Mouse (Mus musculus): ENCODE data around the gene Phactr3. TPM values are rescaled to one million over a fixed set of nuclear protein-coding genes. Genes with fewer than 3 reads are reported as not detected.

Gene Phactr3
- polyA plus RNA-seq, 1 experiment from 2014 or later = 0.04 TPM

DNA sequence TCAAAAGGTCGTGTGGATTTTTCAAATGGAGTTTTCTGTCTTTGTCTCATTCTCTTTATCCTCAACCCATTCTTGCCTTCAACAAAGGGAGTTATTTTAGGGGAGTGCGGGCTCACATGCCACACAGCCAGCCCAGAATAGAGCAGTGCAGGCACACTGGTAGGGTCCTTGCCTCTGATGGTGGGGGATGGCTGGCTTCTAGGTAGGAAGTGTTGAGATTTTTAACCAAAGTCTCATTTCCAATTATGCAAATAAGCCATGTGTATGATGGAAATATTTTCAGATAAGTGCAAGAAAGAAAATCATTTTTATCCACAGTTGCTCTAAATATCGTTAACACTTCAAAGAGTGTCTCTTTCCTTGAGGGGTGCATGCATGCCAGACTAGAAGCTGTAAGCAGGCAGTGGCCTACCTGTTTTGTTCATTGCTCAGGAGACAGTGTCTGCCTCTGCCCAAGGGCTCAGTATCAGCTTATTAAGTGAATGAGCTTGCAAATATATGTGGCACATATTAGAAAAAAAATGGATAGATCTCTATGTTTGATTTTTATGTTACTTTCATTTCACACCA lies 101.5 kb downstream of the Phactr3 start:
- Histone ChIP-seq H3K4me2 (ENCODE audit: low read depth, low read length) (no peak overlapping the region), H3K9me3 (replicated peaks; ENCODE audit: control insufficient read depth, low read length) (no peaks in the 10 kb centered on the region), H3K27me3 (ENCODE audit: control insufficient read depth, insufficient read depth, low read depth, low read length) (no peaks in the 10 kb centered on the region), H3K36me3 (ENCODE audit: control insufficient read depth, insufficient read depth) (no peaks in the 10 kb centered on the region), H3K27ac (ENCODE audit: low read length) (no peak overlapping the region), H3K9ac (ENCODE audit: low read depth, low read length) (no peak overlapping the region), H3K4me1 (ENCODE audit: control insufficient read depth, low read depth, low read length) (no peaks in the 10 kb centered on the region), H3K4me3 (ENCODE audit: low read depth, low read length) (no peak overlapping the region)
- no peak for ATAC-seq (ENCODE audit: low read depth)
- WGBS (ENCODE audit: insufficient replicate concordance) = 59% methylated on average over 3 of the region's 3 CpGs

DNA sequence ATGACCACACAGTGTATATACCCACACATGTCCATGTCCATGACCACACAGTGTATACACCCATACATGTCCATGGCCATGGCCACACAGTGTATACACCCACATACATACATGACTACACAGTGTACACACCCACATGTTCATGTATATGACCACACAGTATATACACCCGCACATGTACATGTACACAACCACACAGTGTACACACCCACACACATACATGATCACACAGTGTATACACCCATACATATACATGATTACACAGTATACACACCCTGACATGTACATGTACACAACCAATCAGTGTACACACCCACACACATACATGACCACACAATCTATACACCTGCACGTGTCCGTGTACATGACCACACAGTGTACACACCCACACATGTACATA lies 102.2 kb downstream of the Phactr3 start:
- ATAC-seq (ENCODE audit: low read depth) = peak; percentile 23; the same call in 1 of the 2 replicates
- WGBS (ENCODE audit: insufficient replicate concordance) = 73% methylated on average over 3 of the region's 3 CpGs
- Histone ChIP-seq H3K36me3 (ENCODE audit: control insufficient read depth, insufficient read depth) (no peaks in the 10 kb centered on the region), H3K9me3 (replicated peaks; ENCODE audit: control insufficient read depth, low read length) (no peaks in the 10 kb centered on the region), H3K4me2 (ENCODE audit: low read depth, low read length) (no peak overlapping the region), H3K27ac (ENCODE audit: low read length) (no peak overlapping the region), H3K27me3 (ENCODE audit: control insufficient read depth, insufficient read depth, low read depth, low read length) (no peaks in the 10 kb centered on the region), H3K4me1 (ENCODE audit: control insufficient read depth, low read depth, low read length) (no peaks in the 10 kb centered on the region), H3K9ac (ENCODE audit: low read depth, low read length) (no peak overlapping the region), H3K4me3 (ENCODE audit: low read depth, low read length) (no peak overlapping the region)

DNA sequence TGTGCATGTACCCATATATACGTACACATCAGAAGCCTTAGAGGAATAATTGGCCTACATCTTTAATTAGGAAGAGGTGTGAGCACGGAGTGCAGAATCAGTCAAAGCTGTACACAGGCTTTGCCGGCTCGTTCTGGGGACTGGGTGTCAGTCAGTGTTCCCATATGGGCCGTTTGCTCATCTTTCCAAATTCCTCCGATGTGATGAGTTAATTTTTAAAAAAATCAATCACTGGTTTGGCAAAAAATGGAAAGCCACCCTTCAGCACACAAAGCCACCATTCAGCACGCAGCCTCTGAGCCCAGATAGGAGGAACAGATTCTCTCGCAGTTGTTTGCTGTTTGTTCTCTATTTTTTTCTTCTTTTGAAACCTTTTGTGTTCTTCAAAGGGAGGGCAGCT lies 110.5 kb downstream of the Phactr3 start:
- ATAC-seq (ENCODE audit: low read depth) = no peak
- no peak overlapping the region for H3K9ac ChIP-seq (ENCODE audit: low read depth, low read length)
- H3K36me3 ChIP-seq (ENCODE audit: control insufficient read depth, insufficient read depth) = no peaks in the 10 kb centered on the region
- no peak overlapping the region for H3K4me2 ChIP-seq (ENCODE audit: low read depth, low read length)
- WGBS (ENCODE audit: insufficient replicate concordance) = 67% methylated on average over 8 of the region's 8 CpGs
- no peak overlapping the region for H3K4me3 ChIP-seq (ENCODE audit: low read depth, low read length)
- H3K27me3 ChIP-seq (ENCODE audit: control insufficient read depth, insufficient read depth, low read depth, low read length) = no peaks in the 10 kb centered on the region
- H3K9me3 ChIP-seq (replicated peaks; ENCODE audit: control insufficient read depth, low read length) = no peaks in the 10 kb centered on the region
- no peak overlapping the region for H3K27ac ChIP-seq (ENCODE audit: low read length)
- no peaks in the 10 kb centered on the region for H3K4me1 ChIP-seq (ENCODE audit: control insufficient read depth, low read depth, low read length)

DNA sequence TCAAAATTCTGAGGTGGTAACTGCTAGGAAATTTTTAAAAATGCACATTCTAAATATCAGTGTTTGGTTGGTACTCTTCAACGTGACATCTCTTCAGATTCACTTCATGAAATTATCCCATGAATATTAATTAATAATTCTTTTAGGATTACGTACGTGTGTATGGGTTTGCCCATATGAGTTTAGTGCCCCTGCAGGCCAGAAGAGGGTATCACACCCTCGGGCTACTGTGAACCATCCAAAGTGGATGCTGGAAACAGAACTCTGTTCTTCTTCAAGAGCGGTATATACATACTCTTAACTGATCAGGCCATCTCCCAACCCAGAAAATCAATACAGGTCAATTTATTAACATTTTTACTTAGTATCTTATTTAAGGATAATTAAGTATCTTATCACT lies 114.7 kb downstream of the Phactr3 start:
- Histone ChIP-seq H3K9ac (ENCODE audit: low read depth, low read length) (no peak overlapping the region), H3K4me1 (ENCODE audit: control insufficient read depth, low read depth, low read length) (no peaks in the 10 kb centered on the region), H3K27me3 (ENCODE audit: control insufficient read depth, insufficient read depth, low read depth, low read length) (no peaks in the 10 kb centered on the region), H3K27ac (ENCODE audit: low read length) (no peak overlapping the region), H3K4me3 (ENCODE audit: low read depth, low read length) (no peak overlapping the region), H3K9me3 (replicated peaks; ENCODE audit: control insufficient read depth, low read length) (no peaks in the 10 kb centered on the region), H3K36me3 (ENCODE audit: control insufficient read depth, insufficient read depth) (no peaks in the 10 kb centered on the region), H3K4me2 (ENCODE audit: low read depth, low read length) (no peak overlapping the region)
- 61% methylated on average over 5 of the region's 5 CpGs for WGBS (ENCODE audit: insufficient replicate concordance)
- ATAC-seq (ENCODE audit: low read depth) = no peak

DNA sequence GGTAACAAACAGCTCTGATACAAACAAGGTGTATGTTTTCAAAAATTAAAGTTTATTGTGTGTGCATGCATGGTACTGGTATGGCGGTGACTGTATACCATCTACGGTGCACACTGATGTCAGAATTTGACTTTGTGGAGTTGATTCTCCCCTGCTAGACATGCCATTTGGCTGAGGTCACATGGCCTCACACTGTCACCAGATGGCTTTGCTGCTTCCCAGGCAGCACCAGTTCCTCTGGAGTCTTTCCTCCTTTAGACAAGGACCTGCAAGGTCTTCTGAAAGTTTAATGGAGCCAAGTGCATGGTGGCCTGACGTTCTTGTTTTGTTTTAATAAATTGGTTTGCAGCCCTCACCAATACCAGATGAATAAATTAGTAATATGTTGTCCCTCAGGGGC lies 118.3 kb downstream of the Phactr3 start:
- no peak overlapping the region for H3K4me3 ChIP-seq (ENCODE audit: low read depth, low read length)

GRCm38 (mm10) chr2:178238503-178238902 lies 119.7 kb downstream of the Phactr3 start:
- H3K27ac ChIP-seq (ENCODE audit: low read length) = no peak overlapping the region
- ATAC-seq (ENCODE audit: low read depth) = no peak
- H3K9me3 ChIP-seq (replicated peaks; ENCODE audit: control insufficient read depth, low read length) = no peaks in the 10 kb centered on the region
- no peaks in the 10 kb centered on the region for H3K36me3 ChIP-seq (ENCODE audit: control insufficient read depth, insufficient read depth)
- no peak overlapping the region for H3K4me3 ChIP-seq (ENCODE audit: low read depth, low read length)
- H3K4me2 ChIP-seq (ENCODE audit: low read depth, low read length) = no peak overlapping the region
- H3K27me3 ChIP-seq (ENCODE audit: control insufficient read depth, insufficient read depth, low read depth, low read length) = no peaks in the 10 kb centered on the region
- no peak overlapping the region for H3K9ac ChIP-seq (ENCODE audit: low read depth, low read length)
- whole genome bisulfite sequencing (ENCODE audit: insufficient replicate concordance) = 17% methylated on average over 2 of the region's 2 CpGs
- H3K4me1 ChIP-seq (ENCODE audit: control insufficient read depth, low read depth, low read length) = no peaks in the 10 kb centered on the region

More for the DNA sequence above, 118.3 kb downstream of the Phactr3 start:
- H3K36me3 ChIP-seq (ENCODE audit: control insufficient read depth, insufficient read depth) = no peaks in the 10 kb centered on the region
- no peak overlapping the region for H3K4me2 ChIP-seq (ENCODE audit: low read depth, low read length)
- 76% methylated on average over 3 of the region's 3 CpGs for WGBS (ENCODE audit: insufficient replicate concordance)
- H3K27me3 ChIP-seq (ENCODE audit: control insufficient read depth, insufficient read depth, low read depth, low read length) = no peaks in the 10 kb centered on the region
- H3K9me3 ChIP-seq (replicated peaks; ENCODE audit: control insufficient read depth, low read length) = no peaks in the 10 kb centered on the region
- no peak for ATAC-seq (ENCODE audit: low read depth)
- H3K27ac ChIP-seq (ENCODE audit: low read length) = no peak overlapping the region
- no peak overlapping the region for H3K9ac ChIP-seq (ENCODE audit: low read depth, low read length)
- H3K4me1 ChIP-seq (ENCODE audit: control insufficient read depth, low read depth, low read length) = no peaks in the 10 kb centered on the region

GRCm38 (mm10) chr2:178240886-178241285 lies 122.1 kb downstream of the Phactr3 start:
- Histone ChIP-seq H3K27ac (ENCODE audit: low read length) (no peak overlapping the region), H3K9me3 (replicated peaks; ENCODE audit: control insufficient read depth, low read length) (no peaks in the 10 kb centered on the region), H3K4me3 (ENCODE audit: low read depth, low read length) (no peak overlapping the region), H3K4me2 (ENCODE audit: low read depth, low read length) (no peak overlapping the region), H3K27me3 (ENCODE audit: control insufficient read depth, insufficient read depth, low read depth, low read length) (no peaks in the 10 kb centered on the region), H3K4me1 (ENCODE audit: control insufficient read depth, low read depth, low read length) (no peaks in the 10 kb centered on the region), H3K36me3 (ENCODE audit: control insufficient read depth, insufficient read depth) (no peaks in the 10 kb centered on the region), H3K9ac (ENCODE audit: low read depth, low read length) (no peak overlapping the region)
- 47% methylated on average over 8 of the region's 8 CpGs for WGBS (ENCODE audit: insufficient replicate concordance)
- no peak for ATAC-seq (ENCODE audit: low read depth)

- ATAC-seq (ENCODE audit: low read depth) = no peak
- H3K27me3 ChIP-seq (ENCODE audit: control insufficient read depth, insufficient read depth, low read depth, low read length) = no peaks in the 10 kb centered on the region
- WGBS (ENCODE audit: insufficient replicate concordance) = 52% methylated on average over 3 of the region's 3 CpGs
Observed at GRCm38 (mm10) chr2:178241374-178241773, 122.6 kb downstream of the Phactr3 start.

DNA sequence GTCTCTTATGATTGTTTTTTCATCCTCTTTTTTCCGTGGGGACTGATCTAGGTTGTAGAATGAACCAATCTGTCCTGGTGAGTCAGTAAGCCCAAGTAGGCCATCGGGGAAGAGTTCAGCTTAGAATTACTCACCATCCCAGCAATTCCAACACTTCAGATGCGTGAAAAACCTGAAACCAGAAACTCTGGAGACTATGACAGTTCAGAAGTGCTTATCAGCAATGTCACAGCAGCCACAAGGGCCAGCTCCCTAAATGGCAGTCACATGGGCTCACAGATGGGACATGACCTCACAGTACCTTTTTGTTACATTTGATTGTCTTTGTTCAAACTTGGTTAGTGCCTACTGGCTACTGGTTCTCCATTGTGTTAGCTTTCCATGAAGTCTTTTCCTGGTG lies 124.2 kb downstream of the Phactr3 start:
- H3K4me3 ChIP-seq (ENCODE audit: low read depth, low read length) = no peak overlapping the region
- no peaks in the 10 kb centered on the region for H3K27me3 ChIP-seq (ENCODE audit: control insufficient read depth, insufficient read depth, low read depth, low read length)
- no peaks in the 10 kb centered on the region for H3K9me3 ChIP-seq (replicated peaks; ENCODE audit: control insufficient read depth, low read length)
- H3K27ac ChIP-seq (ENCODE audit: low read length) = no peak overlapping the region
- H3K4me2 ChIP-seq (ENCODE audit: low read depth, low read length) = no peak overlapping the region
- H3K36me3 ChIP-seq (ENCODE audit: control insufficient read depth, insufficient read depth) = no peaks in the 10 kb centered on the region
- no peaks in the 10 kb centered on the region for H3K4me1 ChIP-seq (ENCODE audit: control insufficient read depth, low read depth, low read length)
- WGBS (ENCODE audit: insufficient replicate concordance) = 35% methylated on average over 3 of the region's 3 CpGs
- ATAC-seq (ENCODE audit: low read depth) = no peak
- no peak overlapping the region for H3K9ac ChIP-seq (ENCODE audit: low read depth, low read length)

More at GRCm38 (mm10) chr2:178241374-178241773, 122.6 kb downstream of the Phactr3 start:
- H3K4me3 ChIP-seq (ENCODE audit: low read depth, low read length) = no peak overlapping the region
- no peak overlapping the region for H3K27ac ChIP-seq (ENCODE audit: low read length)
- no peak overlapping the region for H3K9ac ChIP-seq (ENCODE audit: low read depth, low read length)
- no peaks in the 10 kb centered on the region for H3K36me3 ChIP-seq (ENCODE audit: control insufficient read depth, insufficient read depth)
- no peak overlapping the region for H3K4me2 ChIP-seq (ENCODE audit: low read depth, low read length)
- no peaks in the 10 kb centered on the region for H3K9me3 ChIP-seq (replicated peaks; ENCODE audit: control insufficient read depth, low read length)
- H3K4me1 ChIP-seq (ENCODE audit: control insufficient read depth, low read depth, low read length) = no peaks in the 10 kb centered on the region

All from liver, embryonic 16.5 days (tissue).